Mouse (Mus musculus) brain, embryonic 14.5 days (tissue): ENCODE results near the gene Cd59b.

ENCODE experiments used
- CTCF ChIP-seq: fragments of 200-500 bp; IDR thresholded peaks from 2 replicates; pipeline ENCODE4 v1.5.1; 2012; ENCODE audit warnings: inconsistent platforms, mild to moderate bottlenecking, moderate library complexity, borderline replicate concordance; ENCODE audit not compliant: insufficient read depth, insufficient read length; ENCODE audit errors: extremely low read depth
- POLR2A ChIP-seq: fragments of 200-500 bp; IDR thresholded peaks from 2 replicates; pipeline ENCODE4 v1.6.1; 2012; ENCODE audit warnings: mild to moderate bottlenecking, inconsistent platforms, borderline replicate concordance; ENCODE audit not compliant: poor library complexity, insufficient read depth, insufficient read length, severe bottlenecking; ENCODE audit errors: extremely low read depth

GRCm38 (mm10) chr2:104134150-104135056, 64.8 kb downstream of the Cd59b start:
- TF ChIP-seq CTCF (peak; percentile 88), POLR2A (no peak)
